Mouse (Mus musculus) B cell, adult (primary cell): Measurements from ENCODE around the gene D630023F18Rik. TPM values are rescaled to one million over a fixed set of nuclear protein-coding genes. Genes with fewer than 3 reads are reported as not detected.

Experiments used
- total RNA-seq: library from RNA; stranded (reverse); gene quantifications from 4 replicates; pipeline ENCODE4 v1.2.4, GENCODE M21; 2023; ENCODE audit not compliant: inconsistent age

The D630023F18Rik gene
- not detected in 4 replicates for total RNA-seq

DNA sequence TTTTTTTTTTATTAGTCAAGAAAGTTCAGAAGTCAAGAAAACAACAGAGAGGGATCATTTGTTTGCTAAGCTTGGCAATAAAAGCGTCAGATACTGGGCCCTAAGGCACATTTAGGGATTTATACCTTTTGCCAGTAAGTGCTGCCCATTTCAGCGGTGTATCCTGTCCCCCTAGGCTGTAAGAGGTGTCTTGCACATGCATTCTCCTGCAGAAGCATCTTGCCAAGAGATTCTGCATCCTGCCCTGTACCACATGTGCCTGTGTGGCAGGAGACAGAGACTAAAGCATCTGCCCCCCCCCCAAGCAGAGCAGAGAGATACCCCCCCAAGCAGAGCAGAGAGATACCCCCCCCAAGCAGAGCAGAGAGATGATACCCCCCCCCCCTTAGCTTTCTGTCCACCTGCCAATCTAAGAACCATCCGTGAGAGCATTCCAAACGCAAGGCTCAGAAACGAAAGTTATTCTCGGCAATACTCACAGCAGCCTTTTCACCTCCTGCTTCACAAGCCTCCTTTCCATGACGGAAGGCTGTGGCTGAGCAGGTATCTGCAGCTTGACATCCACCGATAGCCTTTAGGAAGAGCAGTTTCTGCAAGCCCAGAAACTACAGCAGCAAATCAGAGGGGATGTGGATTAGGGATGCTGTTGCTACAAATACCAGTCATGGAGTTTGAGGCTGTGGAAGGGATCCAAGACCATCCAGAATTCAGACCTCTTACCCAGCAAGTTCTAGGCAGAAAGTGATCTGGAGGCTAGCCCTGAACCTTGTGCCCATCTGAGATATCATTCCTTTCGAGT lies at the start of gene D630023F18Rik:
Gene D630023F18Rik, minus strand, starts transcription at position 641 of the 799 bp plus-strand sequence.

DNA sequence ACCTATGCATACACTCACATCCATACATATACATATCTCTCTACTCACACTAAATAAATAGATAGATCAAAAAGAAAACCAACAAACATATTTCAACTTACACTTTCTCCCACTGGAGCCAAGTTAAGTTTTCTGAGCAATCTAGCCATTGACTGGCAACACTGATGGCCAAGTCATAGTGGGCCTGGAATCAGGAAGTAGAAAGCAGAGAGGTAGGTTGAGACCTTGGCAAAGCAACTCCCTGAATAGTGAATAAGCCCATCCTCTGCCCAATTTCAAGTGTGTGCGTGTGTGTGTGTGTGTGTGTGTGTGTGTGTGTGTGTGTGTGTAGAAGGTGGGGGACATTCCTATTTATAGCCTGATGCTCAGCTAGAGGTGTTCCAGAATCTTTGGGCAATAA lies 3.6 kb downstream of the D630023F18Rik start, which contains the start of gene Gm28845:
Gene Gm28845, minus strand, starts transcription at position 121 of the 400 bp plus-strand sequence.

GRCm38 (mm10) chr1:65103273-65103672 lies 19.7 kb downstream of the D630023F18Rik start, which contains the start of gene Cryga:
Gene Cryga (minus strand): TSS chr1:65103373.

GRCm38 (mm10) chr1:65082188-65082587 lies 40.8 kb downstream of the D630023F18Rik start, which contains the start of gene Crygb:
Gene Crygb (minus strand): TSS chr1:65082288.

DNA sequence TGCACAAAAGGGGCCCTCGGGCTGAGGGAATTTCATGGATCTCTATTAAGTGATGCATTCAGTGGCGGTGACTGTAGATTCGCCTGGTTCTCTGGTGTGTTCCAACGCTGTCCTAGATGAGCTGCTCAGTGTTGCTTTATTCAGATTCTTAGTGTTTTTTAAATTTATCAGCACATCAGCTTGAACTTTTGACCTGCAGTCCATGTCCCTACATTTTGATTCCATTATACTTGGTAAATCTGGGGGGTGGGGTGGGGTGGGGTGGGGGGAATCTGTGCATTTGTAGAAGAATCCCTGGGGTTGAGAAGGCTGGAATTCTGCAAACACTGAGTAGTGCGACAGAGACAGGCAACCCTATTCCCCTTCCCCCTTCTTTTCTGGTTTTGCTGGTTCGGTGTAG lies 49.4 kb downstream of the D630023F18Rik start, which contains the start of gene Crygc:
Gene Crygc, minus strand, starts transcription at position 101 of the 400 bp plus-strand sequence.

GRCm38 (mm10) chr1:65063352-65063751 lies 59.7 kb downstream of the D630023F18Rik start, which contains the start of gene Crygd:
Gene Crygd (minus strand): TSS chr1:65063452.

Other genes with a start within 250 kb of the D630023F18Rik start
- 94.1 to 99.0 TPM (median 96.4 TPM) in 4 replicates for gene Plekhm3, start 166.4 kb downstream of the D630023F18Rik start, total RNA-seq
- gene Akr1cl, start 90.5 kb downstream of the D630023F18Rik start, total RNA-seq = not detected in 4 replicates
- gene Cryge, start 72.1 kb downstream of the D630023F18Rik start, total RNA-seq = not detected in 4 replicates
- gene Crygd, start 59.8 kb downstream of the D630023F18Rik start, total RNA-seq = not detected in 4 replicates
- not detected in 4 replicates for gene Crygc, start 49.5 kb downstream of the D630023F18Rik start, total RNA-seq
- not detected in 4 replicates for gene Crygb, start 40.9 kb downstream of the D630023F18Rik start, total RNA-seq
- not detected in 4 replicates for gene Cryga, start 19.8 kb downstream of the D630023F18Rik start, total RNA-seq
- gene Gm28845, start 3.7 kb downstream of the D630023F18Rik start, total RNA-seq = not detected in 4 replicates
- gene Idh1, start 63.3 kb upstream of the D630023F18Rik start, total RNA-seq = 4.7 to 7.3 TPM (median 5.7 TPM) in 4 replicates
- 52.7 to 64.8 TPM (median 60.1 TPM) in 4 replicates for gene Pikfyve, start 63.5 kb upstream of the D630023F18Rik start, total RNA-seq
- gene Pth2r, start 158.8 kb upstream of the D630023F18Rik start, total RNA-seq = not detected in 4 replicates